Mouse (Mus musculus): ENCODE measurements around the gene Nol8.

Gene Nol8

DNA sequence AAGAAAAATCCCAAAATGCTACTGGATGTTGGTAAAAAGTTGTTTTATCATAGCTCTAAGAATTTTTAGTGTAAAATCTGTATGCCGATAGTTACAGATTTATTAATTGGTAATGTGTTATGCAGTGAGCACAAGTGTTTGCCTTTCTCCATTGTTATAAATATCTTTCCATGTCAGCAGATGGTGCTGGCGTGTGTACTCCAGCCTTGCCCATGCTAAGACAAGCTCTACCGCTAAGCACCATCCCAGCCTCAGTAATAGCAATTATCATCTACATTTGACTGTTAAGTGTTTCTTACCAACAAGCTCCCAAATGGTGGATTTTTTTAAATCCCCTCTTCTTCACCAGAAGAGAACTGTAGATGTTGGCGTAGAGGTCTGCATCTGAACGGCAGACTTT, 38.2 kb downstream of the Nol8 start:
- no peak for DNase-seq

DNA sequence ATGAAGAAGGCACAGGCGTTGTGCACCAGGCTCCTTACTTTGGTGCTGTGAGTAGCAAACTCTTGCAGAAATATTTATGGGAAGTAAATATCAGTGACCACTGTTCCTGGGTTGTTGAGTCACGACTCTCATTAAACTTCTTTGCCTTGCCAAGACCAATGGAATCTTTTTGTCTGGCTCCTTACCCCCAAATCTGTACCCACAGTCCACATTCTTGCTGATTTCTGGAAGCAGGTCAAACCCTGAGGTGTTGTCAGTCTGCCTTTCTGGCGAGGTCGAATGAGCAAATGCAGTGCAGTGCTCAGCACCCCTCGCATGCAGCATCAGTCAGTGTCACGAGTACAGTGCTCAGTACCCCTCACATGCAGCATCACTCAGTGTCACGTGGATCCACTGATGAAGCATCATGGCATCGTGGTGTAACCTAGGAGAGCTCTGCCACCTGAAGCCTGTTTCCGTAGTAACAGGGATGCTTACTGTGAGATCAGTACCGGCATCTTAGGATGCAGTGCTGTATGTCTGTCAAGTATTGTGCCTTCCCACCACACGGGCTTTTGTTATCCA, 50.4 kb downstream of the Nol8 start:
- DNase-seq = no peak

GRCm38 (mm10) chr13:49706032-49706690, 53.3 kb downstream of the Nol8 start:
- DNase-seq = no peak

- no peak for DNase-seq
These were observed 55.4 kb downstream of the Nol8 start for GRCm38 (mm10) chr13:49708311-49708710.

- no peak for DNase-seq
These were observed 59.3 kb downstream of the Nol8 start for GRCm38 (mm10) chr13:49712047-49712721.

GRCm38 (mm10) chr13:49719310-49719709, 66.4 kb downstream of the Nol8 start:
- no peak for DNase-seq
